Mouse (Mus musculus) liver, postnatal 0 days (tissue): ENCODE results near the gene Scly.

ENCODE experiments used
- CTCF ChIP-seq: sonication (generic); IDR thresholded peaks from 2 replicates; pipeline ENCODE4 v1.5.1; 2016; ENCODE audit warnings: antibody characterized with exemption, low read depth
- EP300 ChIP-seq: IDR thresholded peaks from 2 replicates; pipeline ENCODE4 v1.6.1; 2016; ENCODE audit warnings: antibody characterized with exemption, low read depth, mild to moderate bottlenecking

DNA sequence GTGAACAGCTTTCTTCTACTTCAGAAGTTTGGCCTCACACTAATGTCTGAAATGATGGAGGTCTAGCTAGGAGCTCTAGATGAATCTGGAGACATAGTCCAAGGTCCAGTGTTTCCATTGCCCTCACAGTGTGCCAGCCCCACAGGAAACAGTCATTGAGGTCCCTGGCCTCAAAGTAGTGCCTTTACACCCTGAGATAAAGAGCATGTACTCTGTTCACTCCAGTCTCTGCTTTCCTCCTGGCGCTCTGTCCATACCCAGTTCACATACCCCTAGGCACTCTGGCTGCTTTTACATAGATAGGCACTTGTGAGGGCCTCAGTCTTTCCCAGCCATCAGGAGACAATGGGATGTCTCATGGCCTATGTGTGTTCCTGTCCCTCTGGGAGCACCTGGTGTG is 8.8 kb upstream of the Scly start:
- TF ChIP-seq CTCF (no peak), EP300 (no peak)
